Mouse (Mus musculus) olfactory bulb, adult 2 months (tissue): ENCODE measurements around the gene Masp2.

Experiments used
- CTCF ChIP-seq: fragments of 200-500 bp; IDR thresholded peaks from 2 replicates; pipeline ENCODE4 v1.5.1; 2012; ENCODE audit warnings: low read depth, mild to moderate bottlenecking, low read length, moderate library complexity; ENCODE audit not compliant: insufficient read depth
- POLR2A ChIP-seq: fragments of 200-500 bp; IDR thresholded peaks from 2 replicates; pipeline ENCODE4 v1.6.1; 2012; ENCODE audit warnings: mild to moderate bottlenecking, low read depth, low read length, moderate library complexity; ENCODE audit not compliant: insufficient read depth

DNA sequence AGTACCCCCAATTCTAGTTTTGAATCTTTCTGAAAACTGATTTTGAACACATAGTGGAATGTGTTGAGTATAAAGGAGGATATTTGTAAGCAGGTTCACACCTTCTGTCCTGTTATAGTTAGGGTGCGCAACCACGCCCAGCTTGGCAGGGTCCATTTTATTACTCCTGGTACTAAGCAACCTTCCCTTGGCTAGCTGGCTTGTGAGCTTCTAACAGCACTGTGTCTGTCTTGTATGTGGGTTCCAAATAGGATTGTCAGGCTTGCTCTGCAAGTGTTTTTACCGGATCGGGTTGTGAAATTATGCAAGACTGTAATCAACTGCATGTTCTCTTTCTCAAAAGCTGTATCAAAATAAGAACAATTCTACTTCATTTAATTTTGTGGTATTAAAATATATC, 20.1 kb downstream of the Masp2 start:
- TF ChIP-seq POLR2A = no peak
- TF ChIP-seq CTCF = no peak
